Mouse (Mus musculus): Measurements from ENCODE around the gene Ndel1. TPM values are rescaled to one million over a fixed set of nuclear protein-coding genes. Genes with fewer than 3 reads are reported as not detected.

The Ndel1 gene
- polyA plus RNA-seq, 3 experiments from 2014 or later = 30.8 to 36.0 (median 32.1) TPM

DNA sequence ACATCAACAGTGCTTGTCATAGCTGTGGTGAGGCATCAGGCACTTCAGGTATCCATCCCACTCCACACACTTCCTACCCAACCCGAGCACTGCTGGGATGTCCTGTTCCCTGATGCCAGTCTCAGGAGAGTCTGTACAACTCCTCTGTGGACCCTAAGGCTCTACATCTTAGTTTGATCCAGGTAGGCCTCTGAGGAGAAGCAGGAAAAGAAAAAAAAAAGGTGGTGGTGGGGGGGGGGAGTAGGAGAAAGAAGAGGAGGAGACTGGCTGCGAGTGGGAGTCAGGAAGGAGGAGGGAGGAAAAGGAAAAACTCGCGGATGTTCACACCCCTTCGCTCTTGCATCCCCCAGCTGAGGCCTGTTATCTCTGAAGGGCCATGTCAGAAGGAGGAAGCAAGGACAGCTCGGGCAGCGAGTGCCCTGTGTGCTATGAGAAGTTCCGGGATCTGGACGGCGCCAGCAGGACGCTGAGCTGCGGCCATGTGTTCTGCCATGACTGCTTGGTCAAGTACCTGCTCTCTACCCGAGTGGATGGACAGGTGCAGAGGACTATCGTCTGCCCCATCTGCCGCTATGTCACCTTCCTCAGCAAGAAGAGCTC lies 20.7 kb upstream of the Ndel1 start:
- ATAC-seq = no peak

DNA sequence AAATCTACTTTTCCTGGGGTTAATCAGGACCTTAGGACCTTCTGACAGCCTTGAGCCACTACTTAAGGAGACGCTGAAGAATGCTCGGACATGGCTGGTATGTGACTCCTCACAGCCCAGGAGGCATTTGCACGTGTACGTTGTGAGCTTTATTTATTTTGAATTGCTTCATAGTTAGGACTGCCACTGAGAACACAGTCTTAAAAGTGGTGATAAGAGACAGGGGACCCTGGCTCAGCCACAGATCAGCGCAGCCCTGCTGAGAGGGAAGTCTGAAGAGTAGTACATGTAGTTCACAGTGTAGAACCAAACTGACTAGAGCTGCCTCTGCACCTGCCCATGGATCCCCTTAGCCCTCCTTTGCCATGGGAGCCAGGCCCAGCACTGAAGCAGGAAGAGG lies 20.2 kb upstream of the Ndel1 start:
- no peak for ATAC-seq

DNA sequence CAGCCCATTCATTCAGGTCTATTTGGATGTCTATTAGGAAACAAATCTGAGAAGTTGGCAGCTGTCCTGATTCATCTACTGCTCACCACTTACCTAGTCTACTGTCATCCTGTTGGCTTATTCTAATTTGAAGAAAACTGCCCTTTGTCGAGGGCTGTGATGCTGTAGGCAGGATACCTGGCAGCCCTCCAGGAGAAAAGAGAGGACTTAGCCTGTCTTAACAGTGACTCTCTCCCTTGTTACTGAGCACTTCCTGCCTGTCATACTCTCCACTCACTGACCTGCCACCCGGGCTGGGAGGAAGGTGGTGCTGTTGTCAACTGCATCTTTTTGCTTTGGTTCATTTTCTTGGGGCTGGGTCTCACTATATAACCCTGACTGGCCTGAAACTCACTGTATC lies 19.0 kb upstream of the Ndel1 start:
- ATAC-seq = no peak

DNA sequence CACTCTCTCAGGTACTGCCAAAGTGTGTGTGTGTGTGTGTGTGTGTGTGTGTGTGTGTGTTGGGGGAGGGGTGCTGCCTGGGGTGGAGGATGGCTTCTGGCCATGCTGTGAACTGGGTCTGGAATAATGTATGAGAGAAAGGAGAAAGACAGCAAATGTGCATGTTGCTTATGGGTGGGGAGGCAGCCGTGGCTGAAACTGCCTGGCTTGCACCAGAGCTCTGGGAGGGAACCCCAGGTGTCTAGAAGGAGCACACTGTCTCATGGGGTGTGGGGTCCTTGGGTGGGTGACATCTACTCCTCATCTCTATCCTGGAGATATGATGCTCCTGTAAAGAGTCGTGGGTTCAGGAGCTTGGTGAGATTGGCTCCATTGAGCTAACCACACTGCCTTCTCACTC lies 17.0 kb upstream of the Ndel1 start:
- ATAC-seq = no peak

DNA sequence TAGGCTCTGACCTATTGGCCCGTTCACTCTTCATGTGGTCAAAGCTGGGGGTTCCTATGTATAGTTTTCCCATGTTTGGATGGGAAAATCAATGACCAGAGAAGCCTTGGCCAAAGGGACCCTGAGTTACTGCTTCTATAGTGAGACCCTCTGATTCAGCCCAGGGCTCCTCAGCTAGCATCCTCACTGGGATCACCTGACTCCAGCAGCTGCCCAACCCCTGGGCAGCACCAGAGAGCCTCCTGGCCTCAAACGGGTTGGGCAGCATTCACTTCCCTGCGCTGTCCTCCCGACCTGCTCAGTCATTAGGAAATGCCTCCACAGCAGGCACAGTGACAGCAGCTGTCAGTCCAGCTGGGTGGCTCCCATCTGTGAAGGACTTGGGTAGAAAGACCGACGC lies 16.6 kb upstream of the Ndel1 start, which contains the start of gene Rnf222:
TSS of gene Rnf222 (plus strand) at position 301 of the 400 bp plus-strand sequence.
- ATAC-seq = no peak

DNA sequence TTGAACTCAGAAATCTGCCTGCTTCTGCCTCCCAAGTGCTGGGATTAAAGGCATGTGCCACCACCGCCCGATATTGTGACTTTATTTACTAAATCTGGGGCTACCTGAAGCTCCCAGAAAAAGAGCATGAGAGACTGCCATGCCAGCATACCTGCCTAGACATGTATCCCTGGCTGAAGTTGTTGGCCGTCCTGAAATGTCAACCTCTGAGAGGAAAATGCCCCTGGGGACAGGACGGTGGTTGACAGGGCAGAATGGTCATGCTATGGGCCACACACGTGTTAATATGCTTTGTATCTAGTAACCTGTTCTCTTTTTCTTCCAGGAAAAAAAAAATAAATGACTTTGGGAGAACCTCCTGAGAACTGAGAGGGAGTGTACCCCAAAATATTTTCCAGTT lies 14.4 kb upstream of the Ndel1 start:
- no peak for ATAC-seq

DNA sequence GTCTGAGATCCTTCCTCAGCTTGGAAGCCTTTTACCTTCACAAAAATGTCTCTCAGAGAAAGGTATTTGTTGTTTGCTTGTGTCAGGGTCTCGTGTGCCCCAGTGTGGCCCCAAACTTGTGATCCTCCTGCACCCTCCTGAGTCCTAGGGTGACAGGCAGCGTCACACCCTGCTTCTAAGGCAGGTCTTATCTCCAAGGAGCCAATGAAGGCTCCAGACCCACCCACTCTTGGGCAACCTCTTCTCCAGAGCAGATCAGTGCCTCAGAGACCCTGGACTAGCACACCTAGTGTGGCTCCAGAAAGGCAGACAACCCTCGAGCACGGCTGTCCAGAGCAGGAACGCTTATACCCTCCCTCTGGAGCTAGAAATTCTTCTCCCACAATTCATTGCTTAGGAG lies 12.7 kb upstream of the Ndel1 start:
- ATAC-seq = no peak

DNA sequence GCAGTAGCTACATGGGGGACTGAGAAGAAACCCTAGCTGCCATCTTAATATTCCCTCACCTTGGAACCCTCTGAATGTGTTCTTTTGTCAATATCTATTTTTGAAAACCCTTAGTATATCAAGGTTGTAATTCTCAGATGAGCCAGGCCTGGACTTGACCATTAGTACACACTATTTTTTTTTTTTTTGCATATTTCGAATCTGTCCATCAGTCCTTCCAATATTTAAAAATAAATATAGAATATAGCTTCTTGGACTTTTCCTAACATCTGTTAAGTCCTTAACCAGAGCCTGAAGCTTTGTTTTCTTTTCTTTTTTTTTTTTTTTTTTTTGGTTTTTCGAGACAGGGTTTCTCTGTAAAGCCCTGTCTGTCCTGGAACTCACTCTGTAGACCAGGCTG lies 12.2 kb upstream of the Ndel1 start:
- no peak for ATAC-seq

DNA sequence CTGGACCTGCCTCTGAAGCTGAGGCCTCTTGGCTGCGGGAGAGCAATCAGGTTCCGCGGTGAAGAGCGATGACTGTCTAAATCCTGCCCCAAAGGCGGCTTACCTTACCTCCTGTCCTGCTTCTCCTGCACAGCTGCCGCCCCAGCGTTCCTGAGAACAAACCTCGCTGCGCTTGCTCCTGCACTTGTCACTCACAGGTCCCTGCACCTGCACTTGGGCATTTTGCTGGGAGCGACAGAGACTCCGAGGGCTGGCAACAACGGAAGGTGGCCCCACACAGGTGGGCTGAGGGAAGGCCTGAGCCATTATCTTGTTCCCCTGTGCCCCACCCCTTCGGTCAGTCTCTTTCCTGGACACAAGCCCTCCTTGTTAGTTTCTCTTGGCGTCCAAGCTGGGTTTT lies 10.4 kb upstream of the Ndel1 start:
- ATAC-seq = no peak

DNA sequence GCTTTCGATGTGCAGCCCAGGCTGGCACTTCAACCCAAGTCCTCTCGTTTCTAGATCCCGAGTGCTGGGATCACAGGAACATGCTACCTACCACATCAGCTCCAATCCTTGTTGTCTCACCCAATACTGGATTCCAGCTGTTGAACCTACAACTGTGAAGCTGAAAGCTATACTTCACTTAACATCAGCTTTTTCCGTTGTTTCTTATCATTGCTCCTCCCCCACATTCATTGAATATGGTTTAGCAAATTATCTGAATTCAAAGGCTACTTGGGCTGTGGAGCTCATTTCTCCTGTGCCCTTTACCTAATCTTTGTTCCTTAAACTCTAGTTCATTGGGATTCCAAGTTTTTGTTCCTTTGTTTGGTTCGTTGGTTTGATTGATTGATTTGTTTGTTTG lies 7.2 kb upstream of the Ndel1 start:
- ATAC-seq = no peak

DNA sequence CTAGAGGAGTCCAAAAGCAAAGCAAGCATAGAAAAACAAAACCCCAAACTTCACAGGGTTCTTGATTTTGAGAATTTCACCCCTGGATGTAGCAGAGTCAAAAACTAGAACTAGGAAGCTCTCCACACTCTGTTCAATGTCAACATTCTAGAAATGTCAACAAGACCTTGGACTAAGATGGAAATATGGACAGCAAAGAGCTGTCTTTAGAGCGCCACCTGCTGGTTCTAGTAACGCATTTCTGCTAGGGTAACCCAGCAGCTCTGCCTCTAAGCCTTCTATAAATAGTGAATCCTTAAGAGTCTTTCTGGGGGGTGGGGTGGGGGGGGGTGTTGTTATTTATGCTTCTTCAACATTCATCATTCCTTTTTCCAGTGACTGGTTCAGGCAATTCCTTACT lies 3.2 kb upstream of the Ndel1 start:
- ATAC-seq = no peak

DNA sequence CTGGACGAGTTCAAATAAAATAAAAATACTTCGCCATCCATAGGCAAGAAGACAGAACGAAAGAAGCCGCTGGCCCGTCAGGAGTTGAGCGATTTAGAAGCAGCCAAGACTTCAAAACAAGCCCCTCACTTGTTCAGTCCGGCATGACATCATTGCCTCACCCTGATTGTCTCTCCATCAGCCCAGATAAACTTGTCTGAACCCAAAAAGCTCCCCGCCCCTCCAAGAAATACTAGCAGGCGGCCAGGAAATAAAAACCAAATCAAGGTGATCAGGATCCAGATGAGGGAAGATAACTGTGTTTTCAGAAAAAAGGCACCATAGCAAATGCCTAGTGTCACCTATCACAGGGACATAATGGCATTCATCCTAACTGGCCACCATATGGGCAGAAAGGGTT lies 381 bp downstream of the Ndel1 start:
- ATAC-seq = no peak

DNA sequence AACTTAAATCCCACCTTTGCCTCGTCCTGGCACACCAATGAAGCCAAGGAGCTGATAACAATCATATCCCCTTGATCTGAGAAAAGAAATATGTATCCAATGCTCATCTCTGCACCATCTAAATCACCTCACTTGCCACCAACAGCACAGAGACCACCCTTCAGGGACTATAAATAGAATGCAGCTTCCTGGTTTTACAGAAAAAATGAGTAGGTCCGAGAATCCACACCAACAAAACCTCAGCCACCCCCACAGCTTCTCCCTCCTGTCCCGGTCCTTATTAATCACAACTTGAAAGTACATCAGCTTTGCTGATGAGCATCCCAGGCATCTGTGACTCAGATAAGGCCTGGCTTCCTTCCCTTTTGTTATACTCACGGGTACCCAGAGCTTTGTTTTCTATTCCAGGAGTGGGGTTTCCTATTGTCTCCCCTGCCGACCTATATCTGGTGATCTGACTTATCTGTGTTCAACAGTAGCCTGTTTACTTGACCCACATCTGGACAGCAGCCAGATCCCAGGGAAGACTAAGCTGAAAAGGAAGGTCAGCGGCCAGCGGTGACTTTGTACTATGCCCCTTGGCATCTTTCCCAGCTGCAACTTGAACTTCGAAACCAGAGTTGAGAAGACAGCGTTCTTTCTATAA lies 7.0 kb downstream of the Ndel1 start:
- ATAC-seq = no peak

DNA sequence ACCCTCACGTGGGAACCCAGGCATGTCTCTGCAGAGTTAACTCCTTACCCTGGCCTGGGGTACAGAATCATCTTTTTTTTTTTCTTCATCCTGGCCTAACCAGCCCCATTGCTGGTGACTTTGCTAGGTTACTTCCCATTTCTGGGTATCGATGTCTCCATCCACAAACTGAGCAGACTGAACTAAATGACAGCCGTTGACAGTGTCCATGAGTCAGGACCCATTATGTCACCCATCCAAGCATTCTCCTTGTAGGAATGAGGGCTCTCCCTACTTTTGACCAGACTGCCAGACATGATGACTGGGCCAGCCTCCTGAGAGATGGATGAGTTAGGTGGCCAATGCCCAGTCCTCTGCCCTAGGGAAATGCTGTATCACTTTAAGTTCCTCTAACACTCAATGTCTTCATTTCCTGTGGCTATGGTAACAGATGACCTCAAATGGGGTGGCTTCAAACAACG lies 8.0 kb downstream of the Ndel1 start:
- ATAC-seq = no peak

DNA sequence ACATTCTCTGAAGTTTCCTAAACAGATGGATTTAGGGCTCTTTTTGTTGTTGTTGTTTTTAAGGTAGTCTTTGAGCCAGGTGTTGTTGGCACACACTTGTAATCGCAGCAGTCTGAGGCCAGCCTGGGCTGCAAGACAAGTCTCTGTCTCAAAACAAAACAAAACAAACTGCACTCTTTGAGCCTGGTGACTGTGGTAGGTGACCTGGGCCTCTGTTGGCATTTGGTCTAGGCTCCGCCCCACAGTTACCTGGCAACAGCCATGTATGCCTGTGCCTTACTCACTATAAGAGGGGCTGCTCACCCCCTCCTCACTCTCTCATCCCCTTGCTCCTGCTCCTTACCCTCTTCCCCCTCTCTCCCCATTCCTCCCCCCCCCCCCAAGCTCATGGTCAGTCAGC lies 9.4 kb downstream of the Ndel1 start:
- no peak for ATAC-seq

DNA sequence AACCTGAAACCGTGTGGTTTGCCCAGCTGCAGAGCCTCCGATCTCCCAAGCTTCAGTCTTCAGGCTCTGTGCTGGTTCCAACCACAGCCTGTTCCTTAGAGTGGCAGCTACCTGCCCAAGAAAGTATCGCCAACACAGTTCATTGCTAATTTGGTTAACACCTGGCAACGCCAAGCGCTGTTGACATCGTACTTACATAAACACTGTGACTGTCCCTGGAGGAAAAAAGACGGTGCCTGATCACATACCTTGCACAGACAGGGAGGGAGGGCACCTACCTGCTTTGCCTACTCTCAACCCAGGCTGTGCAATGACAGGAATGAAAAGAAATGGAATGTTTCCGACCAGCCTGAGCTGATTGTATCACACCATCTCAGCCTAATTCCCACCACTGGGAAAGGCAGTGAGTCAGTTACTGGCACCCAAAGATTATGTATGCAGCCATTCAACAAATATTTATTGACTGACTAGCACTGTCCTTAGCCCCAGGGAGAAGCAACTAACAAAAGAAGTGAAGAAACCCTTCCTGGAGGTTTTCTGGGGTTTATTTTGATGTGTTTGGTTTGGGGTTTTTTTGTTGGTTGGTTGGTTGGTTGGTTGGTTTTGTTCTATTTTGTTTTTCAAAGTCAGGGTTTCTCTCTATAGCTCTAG lies 11.6 kb downstream of the Ndel1 start:
- no peak for ATAC-seq

DNA sequence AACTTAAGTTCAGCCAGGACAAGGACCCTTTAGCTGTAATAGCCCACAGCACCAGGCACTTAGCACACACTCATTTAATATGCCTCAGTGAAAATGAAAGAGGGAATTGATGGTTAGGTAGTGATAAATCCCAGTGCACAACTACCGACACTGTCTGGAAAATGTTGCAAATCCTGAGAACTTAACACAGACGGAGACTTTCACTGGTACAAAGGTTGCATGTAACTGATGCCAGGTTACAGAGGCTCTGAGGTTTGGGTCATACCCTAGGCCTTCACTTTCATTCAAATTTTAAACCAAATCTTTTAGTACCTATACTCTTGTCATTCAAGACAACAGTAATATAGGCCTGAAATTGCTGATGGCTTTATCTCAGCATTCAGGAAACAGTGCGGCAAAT lies 14.3 kb downstream of the Ndel1 start:
- no peak for ATAC-seq

DNA sequence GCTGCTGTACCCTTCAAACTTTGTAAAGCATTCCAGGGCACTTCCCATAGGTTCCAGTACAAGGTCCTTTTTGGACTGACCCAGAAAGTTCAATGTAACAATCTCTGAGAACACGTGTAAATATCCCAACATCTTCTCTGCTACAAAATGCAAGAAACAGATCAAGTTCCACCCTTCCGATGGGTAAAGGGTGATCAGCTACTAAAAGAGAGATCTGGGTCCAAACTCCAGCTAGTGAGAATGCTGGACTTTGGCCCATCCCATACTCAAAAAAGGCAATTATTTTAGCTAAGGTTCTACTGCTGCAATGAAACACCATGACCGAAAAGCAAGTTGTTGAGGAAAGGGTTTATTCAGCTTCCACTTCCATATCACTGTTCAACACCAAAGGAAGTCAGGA lies 17.0 kb downstream of the Ndel1 start:
- ATAC-seq = no peak

DNA sequence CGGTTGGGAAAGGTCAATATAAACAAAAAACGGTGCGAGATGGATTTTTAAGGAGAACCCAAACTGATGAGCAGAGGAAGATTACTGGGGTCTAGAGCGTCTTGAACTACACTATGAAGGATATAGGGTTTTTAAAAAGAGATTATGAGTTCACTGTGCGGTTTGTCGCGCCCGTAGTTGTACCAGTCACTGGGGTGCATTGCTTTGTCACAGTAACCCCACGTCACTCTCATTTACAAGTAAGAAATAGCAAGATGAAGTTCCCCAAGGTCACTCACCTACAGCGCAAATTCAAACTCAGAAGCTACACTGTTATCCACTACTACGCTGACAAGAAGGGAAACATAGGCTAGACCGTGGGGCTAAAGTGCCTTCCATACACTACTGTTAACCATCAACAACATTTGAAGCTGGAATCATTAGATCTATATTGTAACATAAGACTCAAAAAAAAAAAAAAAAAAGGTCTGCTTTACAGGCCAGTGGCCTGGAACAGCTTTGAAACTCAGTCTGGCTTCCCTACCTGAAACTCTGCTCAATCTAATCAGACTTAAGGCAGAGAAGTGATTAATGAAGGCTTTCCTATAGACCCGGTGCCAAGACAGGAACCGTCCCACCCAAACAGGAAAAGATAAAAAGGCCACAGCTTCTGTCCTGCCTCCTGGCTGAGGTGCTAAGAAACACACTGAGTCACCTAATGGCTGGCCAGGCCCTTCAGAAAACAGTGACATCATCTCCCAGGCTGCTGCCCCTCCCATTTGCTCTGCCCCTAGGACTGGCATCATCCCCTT lies 17.9 kb downstream of the Ndel1 start:
- no peak for ATAC-seq

DNA sequence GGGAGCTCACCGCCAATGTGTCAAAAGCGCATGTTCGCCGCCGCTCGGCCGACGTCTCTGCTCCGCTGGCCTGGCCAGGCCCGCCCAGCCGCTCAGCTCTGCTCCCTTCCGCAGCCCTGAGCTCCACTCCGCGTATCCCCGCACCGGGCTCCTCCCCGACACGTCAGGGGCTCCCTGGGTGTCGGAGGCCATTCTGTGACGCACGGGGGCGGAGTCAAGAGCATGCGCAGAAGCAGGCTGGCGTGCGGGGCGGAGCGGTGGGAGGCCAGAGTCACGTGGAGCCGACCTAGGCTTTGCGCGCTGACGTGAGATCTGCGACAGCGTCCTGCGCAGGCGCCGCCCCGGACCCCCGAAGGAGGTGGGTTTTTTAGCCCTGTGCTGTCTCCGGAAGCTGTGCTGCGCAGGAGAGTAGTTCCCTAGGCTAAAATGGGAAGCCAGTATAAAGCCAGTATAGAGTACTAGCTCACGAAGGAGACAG lies 18.7 kb downstream of the Ndel1 start:
- peak; percentile 94 for ATAC-seq

DNA sequence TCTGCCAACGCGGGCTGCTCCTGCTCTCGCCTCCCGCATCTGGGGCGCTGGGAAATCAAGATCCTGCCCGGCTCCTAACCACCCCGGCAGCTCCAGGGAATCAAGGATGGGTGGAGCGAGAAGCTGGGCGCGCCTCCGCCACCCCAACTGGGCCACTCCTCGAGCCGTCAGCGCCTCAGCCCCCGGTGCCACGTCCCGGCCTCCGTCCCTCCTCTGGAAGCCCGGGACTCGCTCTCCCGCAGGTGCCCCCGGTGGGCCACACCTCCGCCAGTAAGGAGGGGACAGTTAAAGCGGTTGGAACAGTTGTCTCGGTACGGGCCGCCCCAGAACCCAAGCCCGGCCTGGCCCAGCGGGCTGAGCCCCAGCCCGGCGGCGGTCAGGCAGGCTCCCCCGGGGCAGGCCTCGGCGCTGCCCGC lies 19.2 kb downstream of the Ndel1 start:
- ATAC-seq = peak; percentile 19

DNA sequence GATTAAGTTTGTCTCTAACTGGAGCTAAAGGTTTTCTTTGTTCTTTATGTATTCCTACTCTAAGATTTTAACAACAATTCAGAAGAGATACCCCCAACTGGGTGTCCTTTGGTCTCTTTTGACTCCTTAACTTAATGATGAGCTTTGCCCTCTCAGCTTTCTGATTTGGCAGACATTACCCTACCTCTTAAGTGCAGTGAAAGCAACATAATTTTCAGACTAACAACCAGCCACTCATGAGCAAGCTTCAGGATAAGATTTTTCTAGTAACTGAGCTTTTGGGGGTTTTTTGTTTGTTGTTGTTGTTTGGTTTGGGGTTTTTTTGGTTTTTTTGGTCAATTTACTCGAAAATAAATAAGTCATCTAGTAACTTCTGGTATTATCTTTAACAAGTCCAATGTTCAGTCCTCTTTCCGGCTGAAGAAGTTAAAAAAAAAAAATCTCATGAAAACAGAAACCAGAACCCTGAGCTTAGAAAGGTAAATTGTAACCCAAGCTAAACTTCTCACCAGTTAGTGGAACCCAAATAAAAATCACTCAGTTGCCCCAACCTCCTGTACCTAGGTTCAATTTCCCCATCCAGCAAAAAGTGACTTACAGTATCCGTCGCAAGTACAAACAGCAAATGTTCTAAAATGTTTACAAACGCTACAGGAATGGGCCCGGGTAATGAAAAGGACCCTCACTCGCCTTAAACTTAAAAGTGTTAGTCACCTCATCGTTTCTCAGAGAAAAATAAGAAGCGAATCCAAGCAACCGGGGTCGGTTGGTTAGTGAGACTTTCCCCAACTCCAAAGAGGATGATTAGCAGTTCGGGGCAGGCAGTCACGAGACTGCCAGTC lies 19.8 kb downstream of the Ndel1 start:
- ATAC-seq = no peak
